Mouse (Mus musculus): ENCODE data around the gene Fgf7. TPM values are rescaled to one million over a fixed set of nuclear protein-coding genes. Genes with fewer than 3 reads are reported as not detected.

The Fgf7 gene
- 0.02 and 0.15 TPM in 2 replicates for polyA plus RNA-seq (2012; rRNA removed)

GRCm38 (mm10) chr2:126034379-126035005 lies at the start of gene Fgf7:
TSS of gene Fgf7 (plus strand) at chr2:126034658.

Other genes starting within 250 kb of the Fgf7 start
- 8.5 and 9.7 TPM in 2 replicates for gene Galk2, start 175.5 kb upstream of the Fgf7 start, polyA plus RNA-seq (2012; rRNA removed)
- gene Cops2, start 175.5 kb upstream of the Fgf7 start, polyA plus RNA-seq (2012; rRNA removed) = 38.5 and 43.5 TPM in 2 replicates
- not detected in 2 replicates for gene Fam227b, start 117.3 kb downstream of the Fgf7 start, polyA plus RNA-seq (2012; rRNA removed)
- 10.0 and 10.5 TPM in 2 replicates for gene Dtwd1, start 117.5 kb downstream of the Fgf7 start, polyA plus RNA-seq (2012; rRNA removed)
- not detected in 2 replicates for gene Gm17555, start 180.4 kb downstream of the Fgf7 start, polyA plus RNA-seq (2012; rRNA removed)

Measured in liver, embryonic 18 days (tissue).